Mouse (Mus musculus): ENCODE results near the gene Slc30a10.

DNA sequence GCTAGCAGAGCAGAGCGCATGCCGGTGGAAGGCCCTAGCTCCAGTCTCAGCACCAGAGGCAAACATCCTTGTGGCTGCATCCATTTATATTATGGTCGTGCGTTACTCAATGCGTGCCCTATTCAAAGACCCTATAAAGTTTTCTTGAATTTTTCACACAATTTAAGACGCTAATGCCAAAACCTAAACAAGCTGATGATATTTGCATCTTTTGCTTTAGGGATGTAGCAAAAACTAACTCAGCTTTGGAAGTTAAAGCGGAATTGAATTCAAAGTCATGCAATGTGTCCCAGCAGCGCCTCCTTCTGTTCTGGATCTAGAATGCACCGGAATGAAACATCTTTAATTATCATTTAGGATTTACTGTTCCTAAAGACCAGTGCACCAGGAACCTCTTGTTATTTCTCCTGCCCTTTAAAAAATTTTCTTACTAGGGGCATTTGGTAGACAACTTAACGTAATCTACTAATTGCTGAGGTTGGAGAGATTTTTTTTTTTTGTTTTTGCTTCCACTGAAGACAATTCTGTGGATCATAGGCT is 47.2 kb downstream of the Slc30a10 start:
- TF ChIP-seq POLR2A (IDR thresholded peaks at IDR 0.05; ENCODE audit: extremely low read depth, insufficient read depth, low read length) (no peak), CTCF (IDR thresholded peaks at IDR 0.05; ENCODE audit: extremely low read depth, insufficient read depth, low read length) (peak; percentile 64; the same call in 1 of the 2 replicates)

Measured in cortical plate, adult 2 months (tissue).